Mouse (Mus musculus): ENCODE measurements around the gene Fmo6.

Fmo6 gene

DNA sequence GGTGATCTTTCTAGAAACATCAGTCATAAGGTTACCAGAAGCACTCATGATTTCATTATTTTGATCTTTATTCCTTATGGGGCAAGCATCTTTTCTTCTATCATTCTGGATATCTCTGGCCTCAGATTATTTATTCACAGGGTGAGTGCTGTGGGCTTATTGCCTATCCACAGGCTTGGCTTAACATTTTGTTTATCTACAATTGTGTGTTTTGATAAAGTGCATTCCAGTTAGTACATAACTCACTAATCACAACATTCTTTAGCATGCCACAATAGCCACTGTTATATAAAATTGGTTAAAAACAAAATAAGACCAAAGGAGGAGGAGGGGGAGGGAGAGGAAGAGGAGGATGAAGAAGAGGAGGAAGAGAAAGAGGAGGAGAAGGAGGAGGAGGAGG, 25.2 kb downstream of the Fmo6 start:
- no peak for DNase-seq

DNA sequence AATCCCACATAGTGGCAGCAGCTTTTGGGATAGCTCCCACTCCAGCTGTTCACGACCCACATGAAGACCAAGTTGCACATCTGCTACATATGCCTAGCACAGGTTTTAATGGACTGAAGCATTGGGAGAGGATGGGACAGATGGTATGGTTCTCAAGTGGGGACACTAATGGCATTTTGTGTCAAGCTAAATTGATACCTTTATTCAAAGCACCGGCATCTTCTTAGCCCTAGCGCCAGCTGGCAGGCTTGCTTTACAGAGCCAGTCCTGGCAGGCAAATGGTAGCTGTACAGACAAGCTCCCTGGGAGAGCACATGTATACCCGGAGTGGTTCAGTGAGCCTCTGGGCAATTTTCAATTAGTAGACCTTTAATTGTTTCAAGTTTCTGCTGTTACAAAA, 35.4 kb downstream of the Fmo6 start:
- DNase-seq, result no peak

DNA sequence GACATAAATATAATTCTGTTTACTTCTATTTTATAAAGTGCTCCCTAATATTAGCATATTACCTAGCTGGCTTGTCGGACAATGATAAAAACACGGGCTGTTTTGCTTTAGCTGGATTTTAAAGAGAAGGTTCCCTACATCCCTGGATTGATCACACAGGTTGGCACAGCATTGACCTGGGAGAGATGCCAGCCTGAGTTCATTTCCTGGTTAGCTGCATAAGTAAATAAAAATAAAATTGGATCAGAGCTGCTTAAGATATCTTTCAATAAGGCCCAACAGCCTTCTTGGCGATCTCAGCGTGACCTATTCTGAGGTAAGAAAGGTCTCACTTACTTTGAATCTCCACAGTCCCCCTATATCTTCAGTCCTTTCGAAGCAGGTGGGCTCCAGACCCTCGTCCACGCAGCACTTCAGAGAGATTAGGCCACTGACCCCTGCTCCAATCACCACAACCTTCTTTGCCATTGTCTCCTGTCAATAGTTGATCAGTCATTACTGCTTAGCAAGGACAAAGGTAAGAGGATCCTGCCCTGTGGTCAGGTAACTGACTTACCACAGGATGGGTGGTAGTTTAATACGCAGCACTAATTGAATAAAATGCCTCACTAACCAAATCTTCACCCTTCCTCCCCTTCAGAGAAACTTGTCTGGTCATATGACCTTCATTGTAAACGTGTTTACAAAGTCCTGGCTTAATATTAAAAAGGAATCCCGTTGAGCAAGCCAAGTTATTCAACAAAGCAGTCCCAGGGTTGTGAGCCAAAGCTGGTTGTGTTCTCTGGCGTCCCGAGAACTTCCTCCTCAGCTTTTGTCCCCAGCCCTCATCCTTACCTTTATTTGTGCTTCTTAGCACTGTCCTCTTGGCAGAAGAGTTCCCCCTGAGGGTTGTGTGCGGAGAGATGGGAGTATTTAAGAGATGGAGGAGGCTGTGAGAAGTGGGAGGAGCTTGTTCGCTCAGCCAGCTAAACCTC, 39.2 kb downstream of the Fmo6 start, which contains the start of gene Fmo2:
Gene Fmo2 (minus strand): TSS at position 889 of the 974 bp plus-strand sequence.
- DNase-seq, result no peak

DNA sequence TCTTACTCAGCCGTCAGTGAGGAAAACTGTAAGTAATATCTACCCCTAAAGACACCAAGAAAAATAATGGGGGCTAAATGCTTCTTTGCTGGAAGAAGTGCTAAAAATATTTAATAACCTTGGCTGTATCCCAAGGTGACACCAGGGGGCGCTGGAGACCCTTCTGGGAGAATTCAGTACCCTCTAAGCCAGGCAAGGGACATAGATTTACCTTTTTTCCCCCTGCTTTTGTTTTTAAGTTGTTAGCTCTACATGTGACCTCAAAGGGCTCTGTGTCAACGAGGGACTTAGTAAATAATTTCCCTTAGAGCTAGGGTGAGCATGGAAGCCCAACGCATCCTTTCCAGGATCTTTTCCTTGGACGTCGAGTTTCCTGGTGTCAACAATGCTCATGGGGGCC, 41.4 kb downstream of the Fmo6 start:
- peak; percentile 48 for DNase-seq

DNA sequence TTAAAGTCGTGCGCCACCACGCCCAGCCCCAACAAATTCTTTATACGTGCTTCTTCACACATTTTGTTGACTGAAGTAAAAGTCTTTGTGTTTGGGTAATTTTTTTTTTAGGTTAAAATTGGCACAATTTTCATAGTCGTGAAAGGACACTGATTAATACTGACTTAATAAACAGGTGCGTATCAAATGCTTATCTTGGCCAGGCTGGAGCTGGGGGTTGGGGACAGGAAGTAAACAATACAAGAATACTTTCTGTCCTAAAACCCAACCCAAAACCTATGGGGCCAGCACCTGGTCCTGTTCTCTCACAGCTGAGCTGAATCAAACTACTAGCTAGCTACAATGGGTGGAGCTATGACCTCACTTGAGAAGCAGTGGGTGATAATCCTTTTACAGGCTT, 44.3 kb downstream of the Fmo6 start:
- DNase-seq, result no peak

DNA sequence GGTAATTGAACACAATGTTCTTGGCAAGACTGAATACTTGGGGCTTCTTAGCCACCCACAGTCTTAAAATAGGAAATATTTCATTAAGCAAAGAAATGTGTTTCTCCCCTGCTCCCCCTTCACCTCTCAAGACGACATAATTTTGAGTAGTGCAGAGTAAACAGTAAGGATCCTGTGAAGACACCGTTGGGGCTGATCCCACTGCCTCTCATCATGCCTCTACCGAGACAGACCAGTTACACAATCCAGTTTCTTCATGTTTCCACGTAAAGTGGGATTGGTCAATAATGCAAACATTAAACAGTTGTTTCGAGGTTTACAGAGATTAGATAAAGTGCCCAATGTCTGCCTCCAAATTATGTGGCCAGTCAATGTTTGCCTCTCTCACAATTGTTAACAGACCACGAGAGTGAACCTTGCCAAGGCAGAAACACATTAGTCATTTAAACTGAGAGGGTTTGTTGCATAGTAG, 45.3 kb downstream of the Fmo6 start:
- no peak for DNase-seq

DNA sequence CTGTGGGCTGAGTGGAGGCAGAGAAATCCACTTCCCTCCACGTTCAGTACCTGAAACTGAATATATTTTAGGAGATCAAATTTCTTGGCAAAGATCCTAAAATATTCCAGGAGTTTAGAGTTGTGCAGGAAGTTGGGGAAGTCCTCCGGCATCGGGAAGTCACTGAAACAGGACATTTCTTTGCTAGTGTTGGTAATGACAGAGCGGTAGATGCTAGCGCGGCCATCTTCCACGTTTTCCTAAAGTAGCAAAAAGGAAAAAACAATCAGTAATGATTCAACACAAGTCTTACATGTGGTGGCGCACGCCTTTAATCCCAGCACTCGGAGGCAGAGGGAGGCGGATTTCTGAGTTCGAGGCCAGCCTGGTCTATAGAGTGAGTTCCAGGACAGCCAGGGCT, 48.7 kb downstream of the Fmo6 start:
- DNase-seq, result no peak

DNA sequence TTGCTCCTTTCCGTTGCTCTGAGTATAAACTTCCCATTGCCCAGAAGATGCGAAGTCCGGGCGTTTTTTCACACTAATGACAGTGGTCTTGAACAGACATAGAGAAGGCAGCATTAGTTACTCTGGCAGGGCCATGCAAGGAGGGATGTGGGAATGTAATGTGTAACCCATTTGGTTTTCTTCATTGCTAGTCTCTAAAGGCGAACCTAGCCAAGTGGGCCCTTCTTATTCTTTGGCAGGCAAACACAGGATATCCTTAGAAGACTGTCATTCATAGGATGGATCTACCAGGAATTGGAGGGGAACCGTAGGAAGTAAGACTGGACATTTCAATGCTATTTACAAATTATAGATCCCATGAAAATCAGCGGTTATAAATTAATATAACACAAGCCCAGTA, 49.7 kb downstream of the Fmo6 start:
- DNase-seq, result no peak

DNA sequence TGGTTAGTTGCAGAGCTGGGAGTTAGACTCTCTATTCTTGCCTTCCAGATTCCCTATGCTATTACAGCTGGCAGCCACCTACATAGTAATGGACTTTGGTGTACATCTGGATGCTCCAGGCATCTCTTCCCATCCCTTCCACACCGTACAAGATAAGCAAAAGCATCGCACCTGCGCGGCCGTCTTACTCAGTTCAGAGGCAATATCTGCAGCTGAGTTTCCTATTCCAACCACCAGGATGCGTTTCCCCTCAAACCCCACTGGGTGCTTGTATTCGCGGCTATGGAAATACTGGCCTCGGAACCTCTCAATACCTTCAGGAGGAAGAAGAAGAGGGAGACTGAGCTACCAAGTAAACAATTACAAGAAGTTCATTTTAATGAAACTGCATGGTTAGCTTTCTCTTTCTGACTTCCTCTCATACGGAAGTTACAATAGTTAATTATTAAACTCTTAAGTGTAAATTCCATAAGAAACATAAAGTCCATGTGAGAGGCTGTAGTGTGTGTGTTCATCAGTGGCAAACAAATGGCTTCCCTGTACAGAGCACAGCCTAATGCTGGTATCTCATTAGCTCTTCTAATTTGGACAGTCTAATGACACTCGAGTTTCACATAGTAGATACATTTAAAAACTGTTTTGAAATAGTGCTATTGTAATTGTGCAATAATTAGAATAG, 51.0 kb downstream of the Fmo6 start:
- no peak for DNase-seq

DNA sequence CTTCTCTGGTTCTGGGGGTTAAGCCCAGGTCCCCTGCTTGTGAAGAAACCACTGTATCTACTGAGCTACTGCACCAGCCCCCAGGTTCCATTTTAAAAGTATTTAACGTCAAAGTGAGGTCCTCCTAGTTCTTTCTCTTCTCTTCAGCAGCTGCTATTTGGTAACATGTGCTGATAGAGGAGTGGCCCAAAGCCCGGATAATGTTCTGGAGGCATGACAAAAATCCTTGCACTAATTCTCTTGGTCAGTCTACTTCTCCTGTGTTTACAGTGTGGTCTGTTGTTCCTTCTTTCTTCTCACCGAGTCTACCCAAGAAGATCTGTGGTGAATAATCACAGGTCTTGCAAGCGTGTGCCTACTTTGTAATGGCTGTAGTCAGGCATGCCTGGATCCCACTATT, 54.6 kb downstream of the Fmo6 start:
- no peak for DNase-seq

DNA sequence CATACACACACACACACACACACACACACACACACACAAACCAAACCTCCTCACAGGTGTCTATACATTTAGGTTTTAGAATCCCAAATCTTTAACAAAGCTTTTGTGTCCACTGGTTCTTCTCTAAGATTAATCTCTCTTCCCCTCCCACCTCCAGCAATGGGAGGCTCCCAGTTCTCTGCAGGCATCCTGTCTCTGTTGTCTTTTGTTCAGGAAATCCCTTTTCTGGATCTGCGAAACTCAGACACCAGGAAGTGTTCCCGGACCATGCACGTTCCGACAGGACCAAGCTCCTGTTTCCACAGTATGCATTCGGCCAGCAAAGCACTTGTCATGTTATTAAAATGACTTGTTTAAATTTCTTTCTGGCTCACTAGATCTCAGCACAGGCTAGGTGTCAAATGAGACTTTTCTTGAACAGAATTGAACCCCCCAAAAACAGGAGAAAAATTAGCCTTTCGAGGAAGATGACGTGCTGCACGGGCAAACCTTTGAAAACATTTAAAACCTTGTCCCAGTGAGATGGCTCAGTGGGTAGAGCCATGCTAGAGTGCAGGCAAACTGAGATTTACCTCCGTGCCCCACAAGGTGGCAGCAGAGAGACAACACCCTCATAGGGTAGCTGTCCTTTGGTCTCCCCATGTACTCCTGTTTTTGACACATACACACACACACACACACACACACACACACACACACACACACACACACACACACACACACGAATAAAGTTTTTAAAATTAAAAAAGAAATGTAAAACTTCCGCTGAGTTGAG, 57.5 kb downstream of the Fmo6 start:
- DNase-seq, result peak; percentile 58

DNA sequence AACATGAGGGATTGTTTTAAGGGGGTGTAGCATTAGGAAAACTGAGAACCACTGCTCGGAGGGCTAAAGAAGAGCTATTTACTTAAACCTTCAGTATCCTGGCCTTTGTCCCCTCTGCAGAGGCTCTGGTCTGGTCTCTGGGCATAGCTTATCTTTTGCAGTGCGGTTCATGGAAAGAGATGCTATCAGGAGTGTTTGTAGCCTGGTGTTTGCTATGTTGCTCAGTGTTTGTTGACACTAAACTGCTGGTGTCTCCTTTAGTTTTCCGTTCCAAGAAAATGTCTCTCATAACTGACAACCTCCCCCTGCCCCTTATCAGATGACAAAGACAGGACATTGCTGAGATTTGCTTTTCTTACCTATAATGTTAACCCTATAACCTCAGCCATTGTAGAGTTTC, 62.2 kb downstream of the Fmo6 start:
- DNase-seq, result no peak

DNA sequence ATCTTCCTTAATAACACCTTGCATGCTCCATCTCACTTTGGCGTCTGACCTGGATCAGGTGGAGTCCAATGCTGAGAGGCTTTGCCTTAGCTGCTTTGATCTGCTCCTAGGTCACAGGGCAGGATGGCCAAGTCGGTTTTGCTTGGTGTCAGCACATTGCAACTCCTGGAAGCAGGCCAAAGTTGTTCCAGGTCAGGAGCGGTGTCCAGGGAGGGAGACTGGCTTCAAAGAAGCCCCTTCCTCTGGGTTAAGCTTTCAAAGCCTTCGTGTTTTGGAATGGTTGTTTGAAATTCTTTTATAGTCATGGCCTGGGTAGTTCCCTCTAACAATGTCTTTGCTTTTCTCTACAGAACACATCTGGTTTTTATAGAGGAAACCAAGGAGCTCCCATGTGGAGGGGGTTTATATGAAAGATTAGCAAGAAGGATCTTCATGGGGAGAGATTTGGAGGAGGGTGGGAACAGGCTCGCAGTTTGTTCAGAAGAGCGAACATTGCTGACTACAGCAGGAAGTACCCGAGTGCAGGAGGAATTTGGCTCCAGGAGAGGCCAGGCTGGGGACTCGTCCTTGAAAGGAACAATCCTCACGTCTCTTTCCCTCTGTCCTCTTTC, 65.5 kb downstream of the Fmo6 start:
- no peak for DNase-seq

DNA sequence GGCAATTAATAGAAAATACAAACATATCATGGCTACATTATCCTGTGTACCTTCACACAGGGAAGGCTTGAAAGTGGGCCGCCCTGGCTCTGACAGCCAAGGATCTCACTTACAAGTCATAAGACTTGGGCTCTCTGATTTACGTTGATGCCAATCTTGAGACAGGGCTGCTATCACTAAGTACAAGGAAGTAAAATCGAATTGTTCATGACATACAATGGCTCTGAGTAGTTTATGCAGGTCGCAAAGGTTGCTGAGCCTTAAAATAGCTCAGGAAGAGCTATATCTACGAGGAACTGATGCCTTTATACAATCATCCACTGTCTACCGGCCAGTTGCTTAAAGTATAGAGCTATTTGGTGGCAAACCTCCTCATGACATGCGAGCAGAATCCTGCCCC, 66.3 kb downstream of the Fmo6 start:
- DNase-seq, result no peak

DNA sequence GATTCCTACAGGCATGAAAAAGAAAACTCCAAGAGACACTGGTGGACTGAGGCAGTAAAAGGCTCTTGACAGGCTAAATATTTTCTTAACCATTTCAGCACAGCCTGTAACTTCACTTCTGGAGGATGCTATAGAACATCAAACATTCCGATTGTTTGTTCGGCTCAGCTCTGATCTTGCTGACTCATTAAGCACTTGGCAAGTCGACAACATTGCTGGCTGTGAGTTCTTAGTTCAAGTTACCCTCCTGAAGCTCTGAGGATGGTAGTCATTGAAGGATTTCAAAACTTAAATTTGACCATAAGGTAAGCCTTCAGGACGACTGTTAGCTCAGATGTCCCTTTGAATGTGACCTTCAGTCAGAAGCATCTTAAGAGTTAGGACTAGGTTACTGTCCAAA, 69.9 kb downstream of the Fmo6 start:
- no peak for DNase-seq

Data from thymus, postnatal 14 days (tissue).